Mouse (Mus musculus) ES-E14 (cell line): ENCODE results near the gene Pycr2.

Experiments used
- CHD2 ChIP-seq: IDR thresholded peaks from 2 replicates; pipeline ENCODE4 v1.6.1; 2014; ENCODE audit warnings: mild to moderate bottlenecking, low read depth, low read length, inconsistent platforms
- MAFK ChIP-seq: IDR thresholded peaks from 2 replicates; pipeline ENCODE4 v1.6.1; 2014; ENCODE audit warnings: mild to moderate bottlenecking, low read depth, low read length, inconsistent platforms; ENCODE audit not compliant: insufficient read depth
- ZC3H11A ChIP-seq: IDR thresholded peaks from 2 replicates; pipeline ENCODE4 v1.6.1; 2012; ENCODE audit warnings: low read depth, mild to moderate bottlenecking, inconsistent platforms, low read length, borderline replicate concordance
- ZNF384 ChIP-seq: IDR thresholded peaks from 2 replicates; pipeline ENCODE4 v1.6.1; 2012; ENCODE audit warnings: low read depth, low read length, inconsistent platforms

DNA sequence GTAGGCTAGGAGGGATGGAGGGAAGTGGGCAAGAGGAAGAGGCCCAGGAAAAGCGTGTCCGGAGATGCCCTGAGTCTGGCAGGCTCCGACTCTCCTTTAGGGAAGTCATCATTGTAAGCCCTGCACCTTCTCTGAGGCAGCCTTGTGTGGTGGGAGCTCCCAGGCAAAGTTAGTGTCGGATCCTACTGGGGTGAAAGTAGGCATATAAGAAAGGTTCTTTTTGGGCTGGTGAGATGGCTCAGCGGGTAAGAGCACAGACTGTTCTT lies 655 bp downstream of the Pycr2 start:
- no peak for TF ChIP-seq MAFK
- no peak for TF ChIP-seq CHD2
- TF ChIP-seq ZNF384, result no peak
- TF ChIP-seq ZC3H11A, result no peak
